Mouse (Mus musculus): ENCODE results near the gene Slc39a8.
A peak's percentile ranks its signal among the peaks of the same experiment; 100 is the strongest.

Gene Slc39a8

GRCm38 (mm10) chr3:135851607-135852006 is 26.5 kb downstream of the Slc39a8 start:
- no peak for DNase-seq (ENCODE audit: low spot score)

- no peak for DNase-seq (ENCODE audit: low spot score)
These were observed 28.7 kb downstream of the Slc39a8 start for GRCm38 (mm10) chr3:135853604-135854297.

DNA sequence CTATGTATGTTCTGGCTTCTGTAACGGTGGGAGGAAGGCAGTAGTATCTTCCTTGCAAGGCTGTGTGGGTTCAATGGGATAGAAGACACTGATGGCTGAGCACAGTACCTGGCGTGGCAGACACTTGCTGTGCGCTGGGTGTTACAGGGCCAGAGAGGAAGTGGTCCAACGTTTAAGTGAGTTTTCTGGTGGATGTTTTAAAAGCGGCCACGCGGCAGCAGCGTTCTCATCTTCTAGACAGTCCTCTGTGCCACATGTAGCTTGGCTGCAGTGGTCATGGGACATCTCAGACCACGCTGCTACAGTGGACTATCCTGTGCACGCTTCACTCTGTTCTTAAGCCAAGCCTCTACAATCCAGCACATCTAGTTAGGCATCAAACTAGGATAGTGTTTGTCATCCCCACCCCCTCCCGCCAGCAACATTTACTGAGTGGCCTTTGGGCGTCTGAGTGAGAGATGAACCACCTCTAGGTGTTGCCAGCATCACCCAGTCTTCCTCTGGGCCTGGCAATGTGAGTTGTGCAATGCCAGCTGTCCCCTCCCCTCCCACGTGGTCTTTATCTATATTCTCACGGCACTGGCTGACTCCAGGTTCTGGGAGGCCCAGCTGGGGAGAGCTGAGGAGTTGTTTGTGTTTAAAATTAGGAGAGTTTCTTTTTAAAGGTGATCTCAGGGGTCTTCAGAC is 29.4 kb downstream of the Slc39a8 start:
- no peak for DNase-seq (ENCODE audit: low spot score)

DNA sequence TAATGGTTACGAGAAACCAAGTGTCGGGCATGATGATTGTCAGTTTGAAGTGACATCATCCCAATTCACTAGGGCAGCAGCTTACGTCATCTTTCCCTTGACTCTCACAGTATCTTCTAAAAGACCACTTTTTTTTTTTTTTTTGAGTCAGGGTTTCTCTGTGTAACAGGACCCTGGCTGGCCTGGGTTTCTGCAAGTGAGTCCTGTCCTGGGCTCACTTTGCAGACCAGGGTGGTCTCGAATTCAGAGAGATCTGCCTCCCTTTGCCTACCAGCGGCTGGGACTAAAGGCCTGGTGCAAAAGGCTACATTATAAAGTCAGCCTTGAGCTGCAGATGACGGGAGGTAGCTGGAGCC is 29.9 kb downstream of the Slc39a8 start:
- no peak for DNase-seq (ENCODE audit: low spot score)

DNA sequence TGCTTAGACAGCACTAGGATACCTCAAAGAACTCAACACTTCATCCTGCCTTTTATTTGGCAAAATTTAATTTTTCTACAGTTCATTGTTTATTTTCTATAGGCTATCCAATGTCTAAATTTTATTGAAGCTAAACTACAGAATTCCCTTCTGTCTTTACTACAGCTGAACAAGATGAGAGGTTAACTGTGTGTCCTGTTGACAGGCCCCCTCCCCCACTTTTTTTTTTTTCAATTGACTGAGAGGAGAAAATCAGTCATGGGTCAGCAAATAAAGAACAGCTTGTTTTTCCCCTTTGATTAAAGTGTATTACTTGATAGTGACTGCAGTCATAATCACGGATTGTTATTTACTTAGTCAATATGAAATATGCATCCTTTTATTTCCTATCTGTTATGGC is 31.2 kb downstream of the Slc39a8 start:
- no peak for DNase-seq (ENCODE audit: low spot score)

GRCm38 (mm10) chr3:135857134-135857533 is 32.1 kb downstream of the Slc39a8 start:
- DNase-seq (ENCODE audit: low spot score) = no peak

GRCm38 (mm10) chr3:135859431-135859830 is 34.4 kb downstream of the Slc39a8 start:
- no peak for DNase-seq (ENCODE audit: low spot score)

GRCm38 (mm10) chr3:135862804-135863203 is 37.7 kb downstream of the Slc39a8 start:
- DNase-seq (ENCODE audit: low spot score) = no peak

DNA sequence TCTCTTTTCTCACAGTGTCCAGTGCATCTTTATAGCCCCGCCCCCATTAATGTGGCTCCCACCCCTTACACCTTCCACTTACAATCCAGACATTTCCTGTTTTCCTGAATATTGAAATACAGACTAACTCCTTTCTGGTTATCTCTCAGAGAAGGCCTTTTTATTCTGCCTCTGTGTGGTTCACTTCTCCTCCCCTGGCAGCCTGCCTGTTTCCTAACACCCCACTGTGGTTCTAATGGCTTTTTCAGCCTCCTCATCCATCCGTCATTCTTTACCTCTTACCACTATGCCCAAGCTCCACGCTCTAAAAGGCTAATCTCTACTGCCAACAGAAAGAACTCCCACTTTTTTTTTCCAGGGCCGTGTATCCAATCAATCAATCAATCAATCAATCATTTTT is 44.0 kb downstream of the Slc39a8 start:
- DNase-seq (ENCODE audit: low spot score) = no peak

GRCm38 (mm10) chr3:135872325-135872724 is 47.2 kb downstream of the Slc39a8 start:
- DNase-seq (ENCODE audit: low spot score) = no peak

GRCm38 (mm10) chr3:135873596-135873995 is 48.5 kb downstream of the Slc39a8 start:
- DNase-seq (ENCODE audit: low spot score) = no peak

GRCm38 (mm10) chr3:135878048-135878447 is 53.0 kb downstream of the Slc39a8 start:
- DNase-seq (ENCODE audit: low spot score) = no peak

DNA sequence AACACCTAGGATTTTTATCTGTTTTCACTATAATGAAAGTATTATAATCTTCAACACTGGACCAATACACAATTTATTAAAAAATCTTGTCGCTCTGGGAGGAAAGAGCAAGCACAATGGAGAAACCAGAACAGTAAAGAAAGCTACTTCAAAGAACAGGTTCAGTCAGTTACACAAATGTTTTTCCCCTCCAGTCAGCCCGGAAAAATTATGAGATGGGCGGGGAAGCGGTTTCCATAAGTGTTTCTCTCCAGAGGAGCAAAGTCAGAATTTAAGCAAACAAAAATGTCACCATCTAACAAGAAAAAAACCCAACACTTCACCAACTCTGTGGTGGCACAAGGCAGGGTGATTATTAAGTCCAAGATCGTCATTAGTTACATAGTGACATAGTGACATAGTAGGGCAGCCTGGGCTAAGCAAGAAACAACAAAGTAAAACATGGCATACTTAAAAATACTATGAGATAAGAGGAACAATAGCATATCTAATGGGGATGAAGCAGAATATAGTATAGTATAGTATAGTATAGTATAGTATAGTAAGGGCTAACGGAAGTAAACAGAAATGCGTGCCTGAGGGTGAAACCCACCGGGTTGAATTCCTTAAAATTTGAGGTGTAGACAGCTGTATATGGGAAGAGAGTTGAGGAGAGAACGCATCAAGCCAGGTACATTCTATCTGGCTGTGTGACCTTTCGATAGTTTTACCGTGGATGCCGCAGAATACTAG is 61.0 kb downstream of the Slc39a8 start:
- no peak for DNase-seq (ENCODE audit: low spot score)

- DNase-seq (ENCODE audit: low spot score) = peak; percentile 36
These were observed 61.6 kb downstream of the Slc39a8 start for GRCm38 (mm10) chr3:135886659-135887027.

GRCm38 (mm10) chr3:135887033-135887855 is 62.2 kb downstream of the Slc39a8 start:
- no peak for DNase-seq (ENCODE audit: low spot score)

DNA sequence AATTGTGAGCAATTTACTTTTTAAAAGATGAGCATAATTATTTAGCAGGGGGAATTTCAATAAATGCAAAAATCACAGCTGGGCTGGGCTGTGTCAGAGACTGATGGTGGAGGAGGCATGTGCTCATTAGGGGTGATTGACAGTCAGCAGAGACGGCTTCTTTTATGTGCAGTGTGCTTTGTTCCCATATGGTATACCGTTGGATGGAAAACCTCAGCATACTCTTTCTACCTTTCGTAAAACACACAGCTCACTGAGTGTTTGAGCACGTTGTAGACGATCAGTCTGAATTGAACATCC is 62.7 kb downstream of the Slc39a8 start:
- DNase-seq (ENCODE audit: low spot score) = no peak

GRCm38 (mm10) chr3:135889401-135889800 is 64.3 kb downstream of the Slc39a8 start:
- DNase-seq (ENCODE audit: low spot score) = no peak

- no peak for DNase-seq (ENCODE audit: low spot score)
These were observed 78.3 kb downstream of the Slc39a8 start for GRCm38 (mm10) chr3:135903366-135903765.

GRCm38 (mm10) chr3:135904881-135905280 is 79.8 kb downstream of the Slc39a8 start:
- DNase-seq (ENCODE audit: low spot score) = no peak

DNA sequence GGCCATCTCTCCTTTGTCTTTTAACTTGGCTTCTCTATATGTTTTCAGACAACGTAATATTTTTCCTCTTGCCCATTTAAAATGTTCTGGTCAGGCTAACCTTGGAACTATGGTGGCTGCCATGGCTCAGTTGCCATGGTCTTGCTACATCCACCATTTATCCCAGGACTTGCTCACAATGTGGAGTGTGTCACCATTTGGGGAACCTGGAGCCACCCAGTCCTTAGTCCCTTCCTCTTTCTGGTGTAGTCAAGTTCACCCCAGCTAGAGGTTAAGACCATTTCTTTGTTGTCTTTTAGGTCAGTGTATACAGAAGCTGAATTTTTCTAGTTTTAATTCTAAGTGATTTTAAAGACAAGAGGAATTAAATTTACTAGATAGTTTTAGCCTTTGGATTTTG is 80.7 kb downstream of the Slc39a8 start:
- DNase-seq (ENCODE audit: low spot score) = no peak

GRCm38 (mm10) chr3:135907028-135907427 is 81.9 kb downstream of the Slc39a8 start:
- DNase-seq (ENCODE audit: low spot score) = no peak

DNA sequence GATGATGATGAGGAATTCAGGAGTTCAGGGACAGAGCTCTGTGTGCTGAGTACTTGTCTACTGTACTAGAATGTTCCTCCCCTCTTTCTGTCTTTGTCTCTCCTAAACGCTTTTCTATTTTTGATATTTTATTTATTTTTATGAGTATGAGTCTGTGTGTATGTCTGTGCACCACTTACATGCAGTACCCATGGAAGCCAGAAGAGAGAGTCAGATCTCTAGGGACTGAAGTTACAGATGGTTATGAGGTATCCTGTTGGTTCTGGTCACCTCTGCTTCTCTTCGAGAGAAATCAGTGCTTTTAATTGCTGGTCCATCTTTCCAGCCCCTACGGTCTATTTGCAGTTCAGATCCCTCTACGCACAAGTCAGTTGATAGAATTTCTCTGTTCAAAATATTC is 90.9 kb downstream of the Slc39a8 start:
- no peak for DNase-seq (ENCODE audit: low spot score)
